Mouse (Mus musculus) hindbrain, embryonic 12.5 days (tissue): Measurements from ENCODE around the gene Gpn3. TPM values are rescaled to one million over a fixed set of nuclear protein-coding genes. Genes with fewer than 3 reads are reported as not detected.

Source experiments
- ATAC-seq: fragments of 200-750 bp; cut with Nextera tagmentation; 2 replicates; pipeline ENCODE4 v1.8.0; 2017; ENCODE audit warnings: moderate TSS enrichment; ENCODE audit not compliant: low FRiP score
- H3K27ac ChIP-seq: fragments of 300-500 bp; sonication (generic); 2 replicates; pipeline ENCODE4 v1.5.1; 2016; ENCODE audit warnings: mild to moderate bottlenecking
- H3K27me3 ChIP-seq: fragments of 300-500 bp; sonication (generic); 2 replicates; pipeline ENCODE4 v1.6.1; 2016; ENCODE audit warnings: mild to moderate bottlenecking
- H3K36me3 ChIP-seq: fragments of 300-500 bp; sonication (generic); 2 replicates; pipeline ENCODE4 v1.6.1; 2016; ENCODE audit warnings: mild to moderate bottlenecking
- H3K4me1 ChIP-seq: fragments of 300-500 bp; sonication (generic); 2 replicates; pipeline ENCODE4 v1.6.1; 2016
- H3K4me2 ChIP-seq: fragments of 300-500 bp; sonication (generic); replicated peaks from 2 replicates; pipeline ENCODE4 v1.6.1; 2016; ENCODE audit warnings: mild to moderate bottlenecking
- H3K4me3 ChIP-seq: fragments of 300-500 bp; sonication (generic); 2 replicates; pipeline ENCODE4 v1.5.1; 2016; ENCODE audit warnings: mild to moderate bottlenecking
- H3K9ac ChIP-seq: fragments of 300-500 bp; sonication (generic); 2 replicates; pipeline ENCODE4 v1.6.1; 2016; ENCODE audit warnings: mild to moderate bottlenecking, moderate library complexity
- H3K9me3 ChIP-seq: fragments of 300-500 bp; sonication (generic); replicated peaks from 2 replicates; pipeline ENCODE4 v1.6.1; 2016; ENCODE audit warnings: mild to moderate bottlenecking
- WGBS: fragments of 180-500 bp; shearing (Covaris S2); methylation state at CpG from one replicate; pipeline ENCODE4 v1.1.7; 2016; 5-methylcytosine and 5-hydroxymethylcytosine counted together
- polyA plus RNA-seq: library from polyadenylated mRNA; unstranded; fragments of >200 nt; fragmentation: Nextera tagmentation; extraction: Ambion mirVana; gene quantifications from 2 replicates; pipeline ENCODE4 v1.2.1, GENCODE M21; 2016

Gpn3 gene
- polyA plus RNA-seq, 1 experiment from 2014 or later: 52.2 TPM

DNA sequence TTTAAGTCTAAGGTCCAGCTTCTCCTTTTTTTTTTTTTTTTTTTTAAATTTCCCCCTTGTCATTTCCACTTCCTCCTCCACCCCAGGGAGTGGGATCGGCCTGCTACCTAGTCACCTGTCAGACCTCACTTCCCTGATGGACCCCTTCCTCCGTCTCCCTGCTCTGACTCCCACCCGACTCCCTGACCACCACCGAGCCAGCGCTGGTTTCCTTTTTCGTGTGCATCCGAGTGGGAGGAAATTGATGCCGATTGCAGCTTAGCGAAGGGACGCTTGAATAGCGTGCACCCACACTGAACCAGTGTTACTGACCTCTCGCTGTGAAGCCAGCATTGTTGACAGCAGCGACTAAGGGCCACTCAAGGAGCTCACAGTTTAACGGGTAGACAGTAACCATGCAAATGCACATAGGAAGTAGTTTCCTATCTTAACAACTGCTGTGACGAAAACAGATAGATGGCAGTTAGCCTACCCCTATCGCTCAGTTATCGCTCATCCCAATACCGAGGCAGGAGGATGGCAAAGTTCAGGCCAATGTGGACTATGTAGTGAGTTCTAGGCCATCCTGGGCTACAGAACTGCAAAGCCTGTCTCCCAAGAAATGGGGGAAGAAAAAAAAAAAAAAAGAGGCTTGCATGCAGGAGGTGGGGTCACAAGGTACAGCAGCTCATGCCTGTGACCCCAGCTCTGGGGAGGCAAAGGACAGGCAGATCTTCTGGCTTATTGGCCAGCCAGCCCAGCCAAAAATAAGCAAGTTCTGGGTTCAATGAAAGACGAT lies 20.7 kb downstream of the Gpn3 start:
- Histone ChIP-seq H3K36me3 (peaks cover 12% of the 10 kb centered on the region; the same call in 1 of the 2 replicates), H3K4me3 (peak overlapping the region; percentile 86), H3K27me3 (no peaks in the 10 kb centered on the region), H3K9ac (peak overlapping the region; percentile 87), H3K4me1 (peaks cover 10% of the 10 kb centered on the region), H3K27ac (no peak overlapping the region), H3K9me3 (no peaks in the 10 kb centered on the region), H3K4me2 (peak overlapping the region; percentile 92)
- WGBS: 15% methylated on average over 19 of the region's 19 CpGs
- ATAC-seq: no peak

DNA sequence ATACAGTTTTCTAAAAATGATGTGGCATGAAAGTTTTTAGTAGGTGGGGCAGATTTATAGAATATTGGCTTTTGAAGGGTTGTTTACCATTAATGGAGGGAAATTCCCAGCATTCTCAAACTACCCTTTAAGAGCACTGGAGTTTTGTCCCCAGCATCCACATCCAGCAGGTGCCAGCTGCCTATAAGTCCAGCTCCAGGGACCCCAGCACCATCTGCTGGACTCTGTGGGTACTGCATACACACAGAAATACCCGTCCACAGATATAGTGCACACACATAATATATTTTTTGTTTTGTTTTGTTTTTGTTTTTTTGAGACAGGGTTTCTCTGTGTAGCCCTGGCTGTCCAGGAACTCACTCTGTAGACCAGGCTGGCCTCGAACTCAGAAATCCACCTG lies 22.2 kb downstream of the Gpn3 start:
- no peaks in the 10 kb centered on the region for H3K9me3 ChIP-seq
- no peak overlapping the region for H3K9ac ChIP-seq
- H3K27me3 ChIP-seq: no peaks in the 10 kb centered on the region
- H3K36me3 ChIP-seq: peaks cover 15% of the 10 kb centered on the region; the same call in 1 of the 2 replicates
- H3K4me1 ChIP-seq: peaks cover 10% of the 10 kb centered on the region
- no peak for ATAC-seq
- 38% methylated on average over 2 of the region's 2 CpGs for WGBS
- H3K4me3 ChIP-seq: no peak overlapping the region
- H3K4me2 ChIP-seq: no peak overlapping the region
- H3K27ac ChIP-seq: no peak overlapping the region

DNA sequence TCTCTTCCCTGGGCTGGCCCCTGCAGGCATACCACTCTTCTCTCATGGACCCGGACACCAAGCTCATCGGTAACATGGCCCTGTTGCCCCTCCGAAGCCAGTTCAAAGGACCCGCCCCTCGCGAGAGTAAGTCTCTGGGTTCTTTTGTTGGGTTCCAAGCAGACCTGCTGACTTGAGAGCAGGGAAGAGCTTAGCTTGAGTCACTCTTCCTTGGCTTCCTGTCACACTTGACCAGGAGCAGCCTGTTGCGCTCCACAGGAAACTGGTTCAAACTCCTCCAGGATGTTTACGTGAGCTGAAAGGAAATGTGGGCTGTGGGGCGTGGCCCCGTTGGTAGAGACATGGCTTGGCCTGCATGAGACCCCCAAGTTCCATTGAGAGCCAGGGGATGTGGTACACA lies 25.1 kb downstream of the Gpn3 start:
- H3K27ac ChIP-seq: no peak overlapping the region
- ATAC-seq: no peak
- no peaks in the 10 kb centered on the region for H3K9me3 ChIP-seq
- peaks cover 10% of the 10 kb centered on the region for H3K4me1 ChIP-seq
- H3K36me3 ChIP-seq: peaks cover 26% of the 10 kb centered on the region
- H3K9ac ChIP-seq: no peak overlapping the region
- no peak overlapping the region for H3K4me2 ChIP-seq
- 87% methylated on average over 10 of the region's 10 CpGs for WGBS
- H3K4me3 ChIP-seq: no peak overlapping the region
- no peaks in the 10 kb centered on the region for H3K27me3 ChIP-seq

DNA sequence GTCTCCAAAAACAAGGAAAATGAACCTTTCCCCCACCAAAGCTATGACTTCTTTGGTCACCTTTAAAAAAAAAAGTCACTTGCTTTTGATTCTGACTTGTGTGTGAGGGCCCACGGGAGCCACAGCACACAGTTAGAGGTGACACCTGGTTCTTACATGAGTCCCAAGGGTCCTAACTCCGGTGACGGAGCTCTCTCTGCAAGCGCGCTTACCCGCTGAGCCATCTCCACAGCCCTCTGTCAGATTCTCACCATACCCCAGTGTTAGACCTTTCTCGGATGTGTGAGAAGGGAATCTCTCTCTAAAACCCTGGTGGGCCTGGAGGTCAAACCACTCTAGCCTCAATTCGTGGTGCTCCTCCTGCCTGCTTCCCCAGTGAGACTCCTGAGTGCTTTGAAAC lies 25.8 kb downstream of the Gpn3 start:
- H3K4me3 ChIP-seq: no peak overlapping the region
- peaks cover 33% of the 10 kb centered on the region for H3K36me3 ChIP-seq
- no peaks in the 10 kb centered on the region for H3K27me3 ChIP-seq
- peaks cover 8% of the 10 kb centered on the region for H3K4me1 ChIP-seq
- H3K4me2 ChIP-seq: no peak overlapping the region
- H3K9ac ChIP-seq: no peak overlapping the region
- WGBS: 88% methylated on average over 8 of the region's 8 CpGs
- H3K27ac ChIP-seq: no peak overlapping the region
- ATAC-seq: no peak
- no peaks in the 10 kb centered on the region for H3K9me3 ChIP-seq

- no peaks in the 10 kb centered on the region for H3K27me3 ChIP-seq
- no peaks in the 10 kb centered on the region for H3K9me3 ChIP-seq
- no peak overlapping the region for H3K4me2 ChIP-seq
- no peaks in the 10 kb centered on the region for H3K4me1 ChIP-seq
- no peak overlapping the region for H3K9ac ChIP-seq
- H3K36me3 ChIP-seq: peaks cover 53% of the 10 kb centered on the region
- ATAC-seq: no peak
- WGBS: 95% methylated on average over 8 of the region's 8 CpGs
- no peak overlapping the region for H3K27ac ChIP-seq
- H3K4me3 ChIP-seq: no peak overlapping the region
Observed at GRCm38 (mm10) chr5:122399871-122400270, 28.2 kb downstream of the Gpn3 start.

DNA sequence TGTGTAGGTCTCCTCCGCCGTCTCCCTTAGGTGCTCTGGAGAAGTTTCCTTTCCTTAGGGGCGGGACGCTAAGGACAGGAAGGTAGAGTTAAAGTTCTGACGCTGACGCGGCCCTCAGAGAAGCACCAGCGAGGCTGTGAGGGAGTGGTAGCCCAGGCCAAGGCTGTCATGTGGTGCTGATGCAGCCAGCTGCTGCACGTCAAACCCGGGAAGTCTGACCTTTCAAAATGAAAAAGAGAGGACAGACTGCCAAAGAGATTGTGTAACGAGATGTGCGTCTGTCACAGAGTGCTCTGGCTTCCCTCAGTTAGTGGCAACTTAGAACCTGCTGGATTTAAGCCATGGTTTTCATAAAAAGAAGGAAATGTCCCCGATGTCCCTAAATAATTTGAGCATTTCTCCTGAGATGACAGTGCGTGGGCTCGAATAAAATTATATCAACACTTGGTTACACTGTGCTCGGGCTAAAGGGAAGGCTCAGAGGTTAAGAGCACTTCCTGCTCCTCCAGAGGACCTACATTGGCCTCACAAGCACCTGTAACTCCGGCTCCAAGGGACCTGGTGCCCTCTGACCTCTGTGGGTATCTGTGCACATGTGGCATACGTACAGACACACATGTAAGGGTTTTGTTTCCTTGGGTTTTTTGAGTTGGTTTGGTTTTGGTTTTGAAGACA lies 29.1 kb downstream of the Gpn3 start:
- Histone ChIP-seq H3K4me1 (no peaks in the 10 kb centered on the region), H3K9me3 (no peaks in the 10 kb centered on the region), H3K4me3 (no peak overlapping the region), H3K27me3 (no peaks in the 10 kb centered on the region), H3K9ac (no peak overlapping the region), H3K36me3 (peaks cover 62% of the 10 kb centered on the region), H3K27ac (no peak overlapping the region), H3K4me2 (no peak overlapping the region)
- ATAC-seq: no peak
- WGBS: 89% methylated on average over 18 of the region's 18 CpGs

DNA sequence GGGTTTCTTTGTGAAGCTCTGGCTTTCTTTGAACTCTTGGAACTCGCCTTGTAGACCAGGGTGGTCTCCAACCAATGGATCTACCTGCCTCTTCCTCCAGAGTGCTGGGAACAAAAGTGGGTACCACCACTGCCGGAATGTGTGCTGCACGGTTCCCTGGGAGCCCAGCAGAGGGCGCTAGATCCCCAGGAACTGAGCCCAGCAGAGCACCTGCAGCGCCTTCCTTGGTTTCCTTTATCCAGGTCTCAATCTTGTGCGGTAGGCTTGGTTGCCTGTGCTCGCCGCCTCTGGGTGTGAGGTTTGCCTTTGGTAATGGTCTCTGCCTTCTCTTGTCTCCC lies 29.6 kb downstream of the Gpn3 start:
- no peak for ATAC-seq

GRCm38 (mm10) chr5:122402160-122402559 lies 30.5 kb downstream of the Gpn3 start:
- Histone ChIP-seq H3K36me3 (peaks cover 69% of the 10 kb centered on the region), H3K4me2 (no peak overlapping the region), H3K27ac (no peak overlapping the region), H3K9ac (no peak overlapping the region), H3K27me3 (no peaks in the 10 kb centered on the region), H3K4me3 (no peak overlapping the region), H3K4me1 (no peaks in the 10 kb centered on the region), H3K9me3 (peaks cover 6% of the 10 kb centered on the region; the same call in 1 of the 2 replicates)
- 81% methylated on average over 13 of the region's 13 CpGs for WGBS
- no peak for ATAC-seq

More for the DNA sequence above, 29.6 kb downstream of the Gpn3 start:
- Histone ChIP-seq H3K9me3 (0 out of 2 replicates have a peak, but pooled peaks cover 2% of the 10 kb centered on the region), H3K36me3 (peaks cover 67% of the 10 kb centered on the region), H3K9ac (no peak overlapping the region), H3K4me1 (no peaks in the 10 kb centered on the region), H3K4me3 (no peak overlapping the region), H3K4me2 (no peak overlapping the region), H3K27ac (no peak overlapping the region), H3K27me3 (no peaks in the 10 kb centered on the region)
- 19% methylated on average over 8 of the region's 8 CpGs for WGBS

- ATAC-seq: no peak
- Histone ChIP-seq H3K9ac (no peak overlapping the region), H3K36me3 (peaks cover 72% of the 10 kb centered on the region), H3K9me3 (peaks cover 6% of the 10 kb centered on the region; the same call in 1 of the 2 replicates), H3K4me3 (no peak overlapping the region), H3K4me2 (no peak overlapping the region), H3K27ac (no peak overlapping the region), H3K27me3 (no peaks in the 10 kb centered on the region), H3K4me1 (no peaks in the 10 kb centered on the region)
- WGBS: 89% methylated on average over 5 of the region's 5 CpGs
Observed at GRCm38 (mm10) chr5:122402772-122403171, 31.1 kb downstream of the Gpn3 start.

GRCm38 (mm10) chr5:122403362-122403761 lies 31.7 kb downstream of the Gpn3 start:
- Histone ChIP-seq H3K4me3 (no peak overlapping the region), H3K4me2 (no peak overlapping the region), H3K36me3 (peaks cover 69% of the 10 kb centered on the region), H3K9ac (no peak overlapping the region), H3K9me3 (peaks cover 6% of the 10 kb centered on the region; the same call in 1 of the 2 replicates), H3K27me3 (no peaks in the 10 kb centered on the region), H3K27ac (no peak overlapping the region), H3K4me1 (no peaks in the 10 kb centered on the region)
- ATAC-seq: no peak
- WGBS: 93% methylated on average over 12 of the region's 12 CpGs

DNA sequence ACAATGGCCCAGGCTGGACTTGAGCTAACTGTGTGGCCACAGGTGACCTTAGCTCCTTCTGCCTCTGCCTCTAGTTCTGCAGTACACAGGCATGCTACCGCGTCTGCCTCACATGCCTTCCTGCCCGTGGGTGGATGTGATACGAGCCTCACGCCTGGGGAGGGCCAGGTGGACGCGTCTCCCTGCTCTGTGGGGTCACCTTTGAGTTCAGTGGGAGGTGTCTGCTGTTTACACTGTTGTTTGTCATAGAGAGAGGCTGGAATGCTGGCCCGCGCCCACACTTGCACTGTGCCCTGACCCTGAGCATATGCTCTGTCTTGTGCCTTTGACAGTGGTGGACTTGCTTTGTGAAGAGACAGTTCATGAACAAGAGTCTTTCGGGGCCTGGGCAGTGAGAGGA lies 33.9 kb downstream of the Gpn3 start:
- H3K4me3 ChIP-seq: no peak overlapping the region
- H3K27me3 ChIP-seq: no peaks in the 10 kb centered on the region
- H3K4me2 ChIP-seq: no peak overlapping the region
- no peak for ATAC-seq
- no peak overlapping the region for H3K27ac ChIP-seq
- peaks cover 72% of the 10 kb centered on the region for H3K36me3 ChIP-seq
- 98% methylated on average over 10 of the region's 10 CpGs for WGBS
- no peak overlapping the region for H3K9ac ChIP-seq
- no peaks in the 10 kb centered on the region for H3K4me1 ChIP-seq
- peaks cover 6% of the 10 kb centered on the region; the same call in 1 of the 2 replicates for H3K9me3 ChIP-seq

GRCm38 (mm10) chr5:122409692-122410645 lies 38.3 kb downstream of the Gpn3 start:
- no peak overlapping the region for H3K27ac ChIP-seq
- no peaks in the 10 kb centered on the region for H3K27me3 ChIP-seq
- ATAC-seq: no peak
- no peak overlapping the region for H3K4me2 ChIP-seq
- H3K36me3 ChIP-seq: peaks cover 38% of the 10 kb centered on the region
- 88% methylated on average over 19 of the region's 19 CpGs for WGBS
- peaks cover 6% of the 10 kb centered on the region; the same call in 1 of the 2 replicates for H3K9me3 ChIP-seq
- no peak overlapping the region for H3K4me3 ChIP-seq
- no peak overlapping the region for H3K9ac ChIP-seq
- H3K4me1 ChIP-seq: no peaks in the 10 kb centered on the region
